Mouse (Mus musculus) granulocyte monocyte progenitor cell, adult 5-6 weeks (primary cell): ENCODE measurements at regions not wholly inside any gene's neighbourhood (a gene's known extent, or its start where the extent isn't known, plus 50 kb on each side); places are given as distances from the start of the nearest gene placed in this dataset.

Source experiments
- ATAC-seq: replicated peaks from 2 replicates; pipeline ENCODE4 v1.8.0; 2016; ENCODE audit warnings: mild to moderate bottlenecking, moderate TSS enrichment, inconsistent platforms; ENCODE audit not compliant: poor library complexity, severe bottlenecking

DNA sequence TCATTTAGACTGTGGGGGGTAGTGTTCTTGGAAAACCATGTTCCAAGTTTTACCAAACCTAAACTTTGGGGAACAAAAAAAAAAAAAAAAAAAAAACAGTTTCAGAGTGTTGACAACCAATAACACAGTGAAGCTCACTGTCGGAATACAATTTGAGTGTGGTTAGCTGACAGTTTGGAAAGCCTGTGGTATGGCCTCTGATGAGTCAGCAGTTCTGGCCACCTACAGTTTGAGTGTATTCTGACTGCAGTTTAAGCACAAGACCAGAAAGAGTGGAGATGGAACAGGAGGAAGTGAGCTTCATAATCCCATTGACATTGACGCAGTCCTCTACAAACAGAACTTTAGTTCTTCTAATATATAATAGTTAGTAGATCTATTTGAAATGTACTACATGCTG is 303.0 kb downstream of the Inhba start:
- peak; percentile 100 for ATAC-seq

DNA sequence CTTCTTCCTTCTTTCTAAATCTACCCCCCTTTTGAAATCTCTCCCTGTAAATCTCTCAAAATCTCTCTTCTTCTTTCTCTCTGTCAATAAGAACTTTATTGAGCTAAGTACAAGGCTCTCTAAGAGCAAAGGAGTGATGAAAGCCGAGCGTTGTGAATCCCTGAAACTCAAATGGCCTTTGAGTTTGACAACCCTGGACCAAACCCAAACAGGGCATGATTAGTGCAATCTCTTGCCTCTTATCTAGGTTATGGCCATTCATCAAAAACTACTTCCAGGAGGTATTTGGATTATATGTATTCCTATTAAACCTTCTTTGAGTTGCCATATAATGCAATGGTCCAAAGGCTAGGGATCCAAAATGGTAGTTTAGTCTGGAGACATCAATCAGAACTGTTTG is 304.0 kb downstream of the Inhba start:
- ATAC-seq = no peak

- no peak for ATAC-seq
Measured at GRCm38 (mm10) chr13:16316581-16316980, 304.9 kb downstream of the Inhba start.

GRCm38 (mm10) chr13:16317412-16317811 is 305.8 kb downstream of the Inhba start:
- no peak for ATAC-seq

DNA sequence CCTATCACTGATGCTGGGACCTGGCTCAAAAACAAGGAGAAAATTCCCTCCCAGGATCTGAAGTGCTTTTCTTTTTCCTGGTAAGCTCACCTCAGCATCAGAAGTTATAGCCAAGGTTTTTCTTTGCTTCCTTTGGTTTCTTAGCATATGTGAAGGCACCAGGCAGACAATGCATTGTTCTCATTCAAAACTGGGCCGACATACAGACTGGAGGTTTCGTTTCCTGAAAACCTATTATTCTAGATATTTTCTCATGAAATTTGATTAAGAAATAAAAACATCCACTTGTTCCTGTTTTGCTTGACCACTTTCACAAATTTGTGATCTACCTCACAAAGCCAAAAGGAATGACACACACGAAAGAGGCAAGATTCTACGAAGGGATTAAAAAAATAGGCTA is 308.7 kb downstream of the Inhba start:
- ATAC-seq = peak; percentile 71

DNA sequence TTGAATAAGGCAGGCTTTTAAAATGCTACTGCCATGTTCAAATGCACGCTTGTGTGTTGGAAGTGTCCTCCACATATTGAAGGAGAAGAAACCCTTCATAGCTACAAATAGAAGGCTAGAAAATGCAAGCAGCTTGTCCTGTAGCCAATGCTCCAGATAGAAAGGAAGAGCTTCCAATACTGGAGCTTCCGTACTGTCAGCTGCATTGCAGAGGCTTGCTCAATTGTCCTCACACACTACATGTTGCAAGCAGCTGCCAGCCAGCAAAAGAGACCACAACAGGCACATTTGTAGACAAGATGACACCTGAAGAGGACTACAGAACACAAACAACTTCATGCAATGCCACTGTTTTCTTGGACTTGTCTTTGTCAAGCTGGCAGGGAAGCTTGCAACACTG is 314.0 kb downstream of the Inhba start:
- peak; percentile 94 for ATAC-seq

GRCm38 (mm10) chr13:16341727-16342126 is 330.1 kb downstream of the Inhba start:
- ATAC-seq = no peak

DNA sequence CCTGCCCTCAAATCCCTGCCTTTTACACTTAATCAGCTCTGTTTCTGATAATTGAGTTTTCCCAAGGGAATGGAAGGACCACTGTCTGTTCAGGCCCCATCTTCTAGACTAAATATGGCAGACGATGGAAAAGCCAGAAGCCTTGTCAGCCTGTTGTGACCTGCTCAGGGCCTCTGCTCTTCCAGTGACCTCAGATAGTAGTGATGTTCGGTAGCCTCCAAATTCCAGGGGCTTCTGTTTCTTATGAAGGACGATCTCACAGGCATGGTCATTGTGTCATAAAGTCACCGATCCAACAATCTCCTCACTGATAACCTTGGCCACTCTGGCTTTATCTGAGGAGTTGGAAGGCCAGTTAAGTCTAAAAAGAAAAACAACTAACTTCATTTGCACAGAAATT is 330.5 kb downstream of the Inhba start:
- no peak for ATAC-seq

DNA sequence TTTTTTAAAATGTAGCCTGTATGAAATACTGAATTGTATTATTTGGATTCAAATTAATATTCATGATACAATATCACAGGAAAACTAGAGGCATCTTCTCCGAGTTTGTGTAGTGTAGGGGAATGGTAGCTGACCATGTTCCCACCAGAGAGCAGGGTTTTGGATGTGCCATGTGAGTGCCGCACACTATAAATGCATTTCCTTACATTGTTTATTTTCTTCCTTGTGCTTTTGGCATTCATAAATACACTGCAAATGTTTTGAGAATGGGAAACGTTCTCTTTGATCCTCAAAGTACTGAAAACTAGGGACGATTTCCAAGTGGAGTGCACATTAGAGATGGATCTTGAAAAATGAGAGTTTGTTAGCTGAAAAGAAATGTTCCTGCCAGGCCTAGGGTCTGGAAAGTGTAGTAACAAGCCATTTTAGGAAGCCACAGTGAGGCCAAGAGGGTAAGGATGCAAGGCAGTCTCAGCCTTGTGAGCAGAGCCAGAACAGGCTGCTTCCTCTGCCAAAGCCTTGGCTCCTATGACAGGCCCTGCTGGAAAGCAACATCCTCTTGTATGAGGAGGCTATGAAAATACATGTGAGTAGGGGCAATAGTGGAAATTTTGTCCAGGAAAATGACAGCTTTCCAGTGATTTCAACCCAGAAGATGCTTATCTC is 331.8 kb downstream of the Inhba start:
- ATAC-seq = no peak

- ATAC-seq = peak; percentile 99
Measured at GRCm38 (mm10) chr13:16349353-16349752, 337.7 kb downstream of the Inhba start.

GRCm38 (mm10) chr13:16350061-16350460 is 338.4 kb downstream of the Inhba start:
- no peak for ATAC-seq

- no peak for ATAC-seq
Measured at GRCm38 (mm10) chr13:16355316-16355715, 343.7 kb downstream of the Inhba start.

- ATAC-seq = no peak
Measured at GRCm38 (mm10) chr13:16379492-16379891, 367.8 kb downstream of the Inhba start.

GRCm38 (mm10) chr13:16379949-16380348 is 368.3 kb downstream of the Inhba start:
- ATAC-seq = no peak

- no peak for ATAC-seq
Measured at GRCm38 (mm10) chr13:16382936-16383511, 371.4 kb downstream of the Inhba start.

- ATAC-seq = no peak
Measured at GRCm38 (mm10) chr13:16416356-16417019, 404.8 kb downstream of the Inhba start.

DNA sequence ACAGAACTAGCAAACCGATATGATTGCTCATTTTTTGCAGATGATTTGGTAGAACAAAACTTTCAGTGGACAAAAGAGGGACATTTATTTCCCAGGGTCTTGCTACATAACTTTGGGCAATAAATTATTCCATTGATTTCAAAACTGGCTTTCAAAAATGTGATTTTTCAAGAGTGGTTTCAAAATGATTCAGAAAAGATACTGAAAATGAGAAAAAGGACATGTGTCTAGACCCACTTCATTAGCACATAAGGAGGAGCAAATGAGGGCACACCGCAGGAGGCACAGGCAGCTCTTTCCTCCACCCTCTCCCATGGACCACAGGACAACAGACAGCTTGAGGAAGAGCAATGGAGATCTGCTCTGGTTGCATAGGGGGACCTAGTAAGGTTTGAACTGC is 412.5 kb downstream of the Inhba start:
- no peak for ATAC-seq

GRCm38 (mm10) chr13:16435436-16435835 is 423.8 kb downstream of the Inhba start:
- ATAC-seq = no peak

DNA sequence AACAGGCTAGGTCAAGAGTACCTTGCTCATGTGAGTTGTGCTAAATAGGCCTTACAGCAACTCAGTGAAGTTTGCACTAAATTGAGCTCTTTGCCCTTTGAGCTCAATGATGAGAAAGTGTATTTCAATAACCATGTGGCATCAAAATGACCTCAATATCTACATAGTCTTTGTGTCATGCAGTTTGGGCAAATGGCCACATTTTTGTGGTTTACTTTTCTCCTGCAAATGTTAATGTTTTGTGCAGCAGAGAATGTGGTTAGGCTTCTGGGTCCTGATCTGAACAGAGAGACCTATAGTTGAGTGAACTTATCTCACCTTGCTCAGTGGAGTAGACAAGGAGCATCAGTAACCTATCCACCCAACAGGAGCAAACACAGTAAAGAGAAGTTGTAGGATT is 441.6 kb downstream of the Inhba start:
- no peak for ATAC-seq

GRCm38 (mm10) chr13:16459743-16460142 is 448.1 kb downstream of the Inhba start:
- ATAC-seq = peak; percentile 98

DNA sequence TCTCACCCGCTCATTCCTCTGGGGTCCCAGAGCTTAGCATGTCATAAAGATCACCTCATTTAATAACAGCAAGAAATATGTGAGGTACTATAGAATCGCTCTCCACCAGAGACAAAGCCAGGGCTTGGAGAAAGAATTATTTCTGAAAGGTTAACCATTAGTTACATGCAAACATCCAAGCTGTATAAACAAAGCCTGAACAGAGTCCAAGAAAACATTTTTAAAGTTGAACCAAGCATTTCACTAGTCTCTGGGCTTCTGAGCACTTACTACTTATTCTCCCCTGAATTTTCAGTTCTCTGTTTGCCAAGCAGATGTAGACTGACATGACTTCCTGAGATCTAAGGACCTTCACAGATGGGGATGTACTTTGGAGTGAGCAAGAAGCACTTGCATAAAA is 450.0 kb downstream of the Inhba start:
- ATAC-seq = no peak

DNA sequence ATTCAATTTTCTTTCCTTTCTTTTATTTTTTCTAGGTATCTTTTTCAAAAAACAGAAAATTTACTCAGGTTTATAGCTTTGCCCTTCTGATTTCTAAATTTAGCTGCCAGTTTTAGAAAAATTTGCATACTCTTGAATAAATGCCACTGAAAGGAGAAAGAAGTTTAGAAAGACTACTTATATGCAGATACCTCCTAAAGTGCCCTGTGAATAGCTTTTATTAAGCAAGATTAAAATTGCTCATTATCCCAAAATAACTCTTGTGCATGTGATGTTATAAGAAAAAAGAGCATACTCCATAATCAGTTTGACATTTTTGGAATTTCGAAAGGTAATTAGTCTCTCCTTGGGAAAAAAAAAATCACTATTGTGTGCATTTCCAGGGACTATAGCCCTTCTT is 453.2 kb downstream of the Inhba start:
- ATAC-seq = no peak
